Mouse (Mus musculus) liver, embryonic 14.5 days (tissue): ENCODE data around the gene Trdmt1.

Source experiments
- CTCF ChIP-seq: IDR thresholded peaks from 2 replicates; pipeline ENCODE4 v1.5.1; 2016; ENCODE audit warnings: antibody characterized with exemption, low read depth, control low read depth
- EP300 ChIP-seq: IDR thresholded peaks from 2 replicates; pipeline ENCODE4 v1.6.1; 2016; ENCODE audit warnings: antibody characterized with exemption, low read depth

- TF ChIP-seq CTCF: 0 out of 2 replicates have a peak, but pooled peaks have one; percentile 4
- TF ChIP-seq EP300: no peak
Observed at GRCm38 (mm10) chr2:13574066-13574800, 29.8 kb upstream of the Trdmt1 start.
